Mouse (Mus musculus): ENCODE results near the gene Larp6.

DNA sequence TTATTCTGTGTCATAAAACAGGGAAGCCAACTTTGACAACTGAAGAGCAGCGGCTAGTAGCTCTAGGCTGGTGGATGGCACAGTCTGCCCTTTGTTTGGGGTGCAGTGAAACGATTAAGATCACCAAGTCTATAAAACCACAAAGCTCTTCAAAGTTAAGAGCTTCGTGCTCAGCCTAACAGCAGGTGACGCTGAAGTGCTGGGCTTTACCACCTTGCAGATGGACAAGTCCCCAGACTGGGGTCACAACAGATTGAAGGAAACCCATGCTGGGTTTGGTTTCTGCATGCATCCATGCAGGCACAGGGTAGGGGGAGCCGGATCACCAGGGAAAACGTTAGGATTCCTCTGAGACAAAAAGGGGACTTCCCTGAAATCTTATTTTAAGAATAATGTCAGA is 33.8 kb downstream of the Larp6 start:
- TF ChIP-seq CTCF (IDR thresholded peaks at IDR 0.05; ENCODE audit: low read depth, low read length) (no peak), POLR2A (IDR thresholded peaks at IDR 0.05; ENCODE audit: borderline replicate concordance, low read depth, low read length) (no peak)

Measured in bone marrow macrophage, adult 2 months (primary cell).